Mouse (Mus musculus): Measurements from ENCODE around the gene Uba6.

Gene Uba6

GRCm38 (mm10) chr5:86172449-86173161, at the start of gene Uba6:
Uba6 (minus strand) TSS chr5:86172803.
- in situ Hi-C loops (cut with MboI, MseI) = loop anchor here (10.0 kb wide), 1 partner anchor 632 kb away; the partner anchor contains the start of gene Ythdc1

- in situ Hi-C loops (cut with MboI, MseI) = no loop called here
Observed at GRCm38 (mm10) chr5:86197801-86198200, 25.2 kb upstream of the Uba6 start, which contains the start of gene Gnrhr. Gnrhr (minus strand) TSS chr5:86197901.

GRCm38 (mm10) chr5:86191356-86191755, 18.8 kb upstream of the Uba6 start:
- in situ Hi-C loops (cut with MboI, MseI) = loop anchor here (5.0 kb wide), 1 partner anchor 216 kb away; no protein-coding TSS in a partner anchor

- in situ Hi-C loops (cut with MboI, MseI) = loop anchor here (5.0 kb wide), 1 partner anchor 217 kb away; no protein-coding TSS in a partner anchor
Observed at GRCm38 (mm10) chr5:86190770-86191169, 18.2 kb upstream of the Uba6 start.

- in situ Hi-C loops (cut with MboI, MseI) = loop anchor here (5.0 kb wide), 1 partner anchor 217 kb away; no protein-coding TSS in a partner anchor
Observed at GRCm38 (mm10) chr5:86190290-86190689, 17.7 kb upstream of the Uba6 start.

- in situ Hi-C loops (cut with MboI, MseI) = loop anchor here (10.0 kb wide), 1 partner anchor 593 kb away; no protein-coding TSS in a partner anchor
Observed at GRCm38 (mm10) chr5:86187441-86187840, 14.8 kb upstream of the Uba6 start.

GRCm38 (mm10) chr5:86173778-86174177, 1.2 kb upstream of the Uba6 start:
- in situ Hi-C loops (cut with MboI, MseI) = loop anchor here (10.0 kb wide), 1 partner anchor 631 kb away; the partner anchor contains the start of gene Ythdc1

- in situ Hi-C loops (cut with MboI, MseI) = loop anchor here (10.0 kb wide), 1 partner anchor 633 kb away; the partner anchor contains the start of gene Ythdc1
Observed at GRCm38 (mm10) chr5:86172088-86172448, 535 bp downstream of the Uba6 start.

GRCm38 (mm10) chr5:86129828-86130227, 42.8 kb downstream of the Uba6 start:
- in situ Hi-C loops (cut with MboI, MseI) = no loop called here

GRCm38 (mm10) chr5:86128749-86129148, 43.9 kb downstream of the Uba6 start:
- in situ Hi-C loops (cut with MboI, MseI) = no loop called here

GRCm38 (mm10) chr5:86118457-86119094, 54.0 kb downstream of the Uba6 start:
- in situ Hi-C loops (cut with MboI, MseI) = no loop called here

GRCm38 (mm10) chr5:86113997-86114396, 58.6 kb downstream of the Uba6 start:
- in situ Hi-C loops (cut with MboI, MseI) = no loop called here

GRCm38 (mm10) chr5:86113037-86113436, 59.6 kb downstream of the Uba6 start:
- in situ Hi-C loops (cut with MboI, MseI) = no loop called here

GRCm38 (mm10) chr5:86111074-86111473, 61.5 kb downstream of the Uba6 start:
- in situ Hi-C loops (cut with MboI, MseI) = no loop called here

- in situ Hi-C loops (cut with MboI, MseI) = no loop called here
Observed at GRCm38 (mm10) chr5:86106610-86107009, 66.0 kb downstream of the Uba6 start.

GRCm38 (mm10) chr5:86102176-86102575, 70.4 kb downstream of the Uba6 start:
- in situ Hi-C loops (cut with MboI, MseI) = no loop called here

- in situ Hi-C loops (cut with MboI, MseI) = no loop called here
Observed at GRCm38 (mm10) chr5:86100621-86101020, 72.0 kb downstream of the Uba6 start.

GRCm38 (mm10) chr5:86098988-86099387, 73.6 kb downstream of the Uba6 start:
- in situ Hi-C loops (cut with MboI, MseI) = no loop called here

GRCm38 (mm10) chr5:86094754-86095153, 77.8 kb downstream of the Uba6 start:
- in situ Hi-C loops (cut with MboI, MseI) = no loop called here

GRCm38 (mm10) chr5:86086751-86087150, 85.9 kb downstream of the Uba6 start:
- in situ Hi-C loops (cut with MboI, MseI) = no loop called here

GRCm38 (mm10) chr5:86084979-86085378, 87.6 kb downstream of the Uba6 start:
- in situ Hi-C loops (cut with MboI, MseI) = no loop called here

GRCm38 (mm10) chr5:86083987-86084386, 88.6 kb downstream of the Uba6 start:
- in situ Hi-C loops (cut with MboI, MseI) = no loop called here

Data from regulatory T cell (primary cell).